Mouse (Mus musculus): ENCODE data around the gene Oog2. TPM values are rescaled to one million over a fixed set of nuclear protein-coding genes. Genes with fewer than 3 reads are reported as not detected.
"Not testable (repeated sequence)": the region's sequence is repeated elsewhere in the genome, so short reads cannot be mapped to it uniquely, and the experiment has no call there.

Gene Oog2
- polyA plus RNA-seq (2012): not detected in 2 replicates

- TF ChIP-seq TAL1 (IDR thresholded peaks at IDR 0.05; ENCODE audit: low read length): no peak
- TF ChIP-seq GATA1 (IDR thresholded peaks at IDR 0.05; ENCODE audit: low read length): no peak
- Histone ChIP-seq H3K4me1 (ENCODE audit: control insufficient read depth) (no peaks in the 10 kb centered on the region), H3K36me3 (ENCODE audit: control insufficient read depth) (no peaks in the 10 kb centered on the region), H3K27me3 (ENCODE audit: control insufficient read depth) (no peaks in the 10 kb centered on the region), H3K4me3 (replicated peaks) (no peak within 1 kb of the TSS), H3K9me3 (ENCODE audit: control insufficient read depth, low read length) (peaks cover 5% of the 10 kb centered on the region; the same call in 1 of the 2 replicates)
Observed at GRCm38 (mm10) chr4:144190419-144190818, at the start of gene Oog2. Oog2 (plus strand) TSS chr4:144190719.

DNA sequence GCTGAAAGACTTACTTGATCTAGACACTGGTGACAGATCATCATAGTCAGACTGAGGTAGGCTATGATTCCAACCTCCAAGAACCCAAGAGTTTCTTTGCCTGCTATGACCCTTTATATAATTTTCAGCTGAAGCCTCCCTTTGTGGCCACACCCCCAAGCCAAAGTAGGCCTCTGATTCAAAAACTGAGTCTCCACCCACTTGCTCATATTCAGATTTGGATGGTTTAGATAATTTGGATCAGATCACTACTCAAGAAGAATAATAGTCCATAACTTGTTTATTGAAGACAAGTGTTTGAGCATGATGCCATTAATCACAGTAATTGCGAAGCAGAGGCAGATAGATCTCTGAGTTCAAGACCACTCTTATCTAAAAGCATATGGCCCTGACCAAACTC lies 28.0 kb upstream of the Oog2 start, which contains the start of gene Oog3:
Gene Oog3, minus strand, starts transcription at position 101 of the 400 bp plus-strand sequence.
- Histone ChIP-seq H3K4me3 (replicated peaks) (no peak within 1 kb of the TSS), H3K4me1 (ENCODE audit: control insufficient read depth) (no peaks in the 10 kb centered on the region), H3K36me3 (ENCODE audit: control insufficient read depth) (no peaks in the 10 kb centered on the region), H3K27me3 (ENCODE audit: control insufficient read depth) (no peaks in the 10 kb centered on the region), H3K9me3 (ENCODE audit: control insufficient read depth, low read length) (peaks cover 3% of the 10 kb centered on the region; the same call in 1 of the 2 replicates)
- TF ChIP-seq TAL1 (IDR thresholded peaks at IDR 0.05; ENCODE audit: low read length): no peak
- no peak for TF ChIP-seq GATA1 (IDR thresholded peaks at IDR 0.05; ENCODE audit: low read length)

GRCm38 (mm10) chr4:144213218-144213617 lies 22.7 kb downstream of the Oog2 start, which contains the start of gene C87977:
C87977 (minus strand) TSS chr4:144213318.
- not testable (repeated sequence) for H3K4me1 ChIP-seq (ENCODE audit: control insufficient read depth); H3K27me3 ChIP-seq (ENCODE audit: control insufficient read depth); H3K36me3 ChIP-seq (ENCODE audit: control insufficient read depth); H3K4me3 ChIP-seq (replicated peaks); H3K9me3 ChIP-seq (ENCODE audit: control insufficient read depth, low read length)

Other genes starting within 250 kb of the Oog2 start
- not detected in 2 replicates for gene Pramef25, start 239.7 kb upstream of the Oog2 start, polyA plus RNA-seq (2012)
- gene Gm13101, start 223.8 kb upstream of the Oog2 start, polyA plus RNA-seq (2012): not detected in 2 replicates
- not detected in 2 replicates for gene Pramef17, start 196.3 kb upstream of the Oog2 start, polyA plus RNA-seq (2012)
- gene Pramel4, start 131.6 kb upstream of the Oog2 start, polyA plus RNA-seq (2012): not detected in 2 replicates
- gene Gm13102, start 84.2 kb upstream of the Oog2 start, polyA plus RNA-seq (2012): not detected in 2 replicates
- not detected in 2 replicates for gene Oog3, start 28.1 kb upstream of the Oog2 start, polyA plus RNA-seq (2012)
- not detected in 2 replicates for gene C87977, start 22.6 kb downstream of the Oog2 start, polyA plus RNA-seq (2012)
- not detected in 2 replicates for gene Pramel5, start 89.8 kb downstream of the Oog2 start, polyA plus RNA-seq (2012)
- not detected in 2 replicates for gene Gm13128, start 139.5 kb downstream of the Oog2 start, polyA plus RNA-seq (2012)
- not detected in 2 replicates for gene Gm13119, start 167.2 kb downstream of the Oog2 start, polyA plus RNA-seq (2012)
- not detected in 2 replicates for gene Pramef20, start 187.2 kb downstream of the Oog2 start, polyA plus RNA-seq (2012)
- gene Pramef12, start 217.7 kb downstream of the Oog2 start, polyA plus RNA-seq (2012): not detected in 2 replicates
- not detected in 2 replicates for gene 1700012P22Rik, start 248.1 kb downstream of the Oog2 start, polyA plus RNA-seq (2012)

Data from erythroblast, embryonic 14.5 days (primary cell).